Mouse (Mus musculus) adrenal gland, adult 18-20 months (tissue): ENCODE measurements at regions not wholly inside any gene's neighbourhood (a gene's known extent, or its start where the extent isn't known, plus 50 kb on each side); places are given as distances from the start of the nearest gene placed in this dataset.

Experiments used
- DNase-seq, 2 experiments: peaks; one replicate each; pipeline ENCODE4 v3.0.0; 2021 to 2022; ENCODE audit warnings: low spot score in 2 of 2

DNA sequence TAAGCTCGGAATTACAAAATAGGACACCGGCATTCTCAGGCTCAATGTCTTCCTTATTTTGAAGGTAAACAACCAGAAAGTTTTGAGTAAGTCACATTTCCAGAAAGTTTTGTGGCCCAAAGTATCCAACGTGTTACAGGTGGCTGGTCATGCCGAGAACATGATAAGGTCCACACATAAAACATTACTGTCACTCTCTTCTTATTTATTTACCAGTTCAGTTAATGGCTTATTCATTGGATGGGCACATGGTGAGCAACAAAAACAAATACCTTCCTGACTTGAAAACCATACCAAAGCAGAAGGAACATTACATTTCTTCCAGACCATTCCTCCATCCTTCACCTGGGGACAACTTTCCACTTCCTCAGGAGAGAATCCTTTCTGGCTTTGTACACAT is 345.5 kb upstream of the Arid1b start:
- DNase-seq: no peak

- DNase-seq: no peak
Measured at GRCm38 (mm10) chr17:4654221-4654620, 339.9 kb upstream of the Arid1b start.

DNA sequence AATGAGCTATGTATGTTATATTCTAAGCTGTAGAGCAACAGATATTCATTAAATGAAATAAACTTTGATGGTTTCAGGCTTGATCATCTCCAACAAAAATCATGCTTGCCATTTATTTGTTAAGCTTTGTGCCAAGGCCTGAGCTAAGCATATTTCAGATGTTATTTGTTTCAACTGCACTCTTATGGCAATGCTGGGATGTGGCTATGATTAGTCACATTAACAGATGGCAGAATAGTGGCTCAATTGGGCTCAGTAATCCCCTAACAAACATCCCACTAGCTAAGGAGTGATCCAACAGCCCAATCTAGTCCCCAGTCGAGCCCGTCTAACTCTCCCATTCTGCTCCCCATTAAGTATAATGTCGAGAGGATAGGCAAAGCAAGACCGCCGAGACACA is 332.1 kb upstream of the Arid1b start:
- no peak for DNase-seq

DNA sequence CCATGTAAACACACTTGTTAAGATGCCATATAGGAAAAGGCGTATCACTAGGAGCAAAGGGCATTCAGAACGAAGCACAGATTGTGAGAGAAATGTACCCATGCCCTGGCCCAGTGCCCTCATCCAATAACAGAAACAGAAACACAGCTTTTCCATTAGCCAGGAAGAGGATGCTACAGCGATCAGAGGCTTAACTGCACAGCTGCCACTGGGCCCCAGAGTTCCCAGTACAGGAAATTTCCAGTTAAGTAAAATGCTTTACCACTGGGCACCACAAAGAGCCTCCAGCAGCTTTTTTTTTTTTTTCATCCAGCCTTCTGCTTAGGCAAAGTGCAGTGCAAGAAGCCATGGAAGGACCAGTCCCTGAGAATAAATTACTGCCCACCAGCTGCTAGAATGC is 325.6 kb upstream of the Arid1b start:
- DNase-seq: no peak

- no peak for DNase-seq
Measured at GRCm38 (mm10) chr17:4673271-4673670, 320.9 kb upstream of the Arid1b start.

GRCm38 (mm10) chr17:4706421-4706820 is 287.7 kb upstream of the Arid1b start:
- DNase-seq: no peak

DNA sequence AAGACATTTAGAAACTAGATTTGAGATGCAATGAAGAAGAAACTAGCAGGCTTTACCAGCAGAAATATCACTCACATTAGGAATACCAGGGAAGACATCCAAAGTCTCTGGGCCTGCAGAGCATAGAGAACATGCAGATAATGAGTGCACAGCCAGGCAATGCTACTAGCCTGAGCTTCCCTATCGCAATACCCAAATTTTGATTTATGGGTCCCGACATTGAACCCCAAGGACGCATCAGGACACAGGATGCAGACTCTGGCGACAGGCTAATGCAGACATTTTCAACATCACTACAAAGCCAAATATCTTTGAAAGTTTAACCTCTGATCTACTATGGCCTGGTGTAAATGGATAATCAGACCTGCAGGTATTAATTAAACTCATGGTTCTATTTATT is 273.1 kb upstream of the Arid1b start:
- DNase-seq: peak in 1 of 2 experiments; percentile 5

DNA sequence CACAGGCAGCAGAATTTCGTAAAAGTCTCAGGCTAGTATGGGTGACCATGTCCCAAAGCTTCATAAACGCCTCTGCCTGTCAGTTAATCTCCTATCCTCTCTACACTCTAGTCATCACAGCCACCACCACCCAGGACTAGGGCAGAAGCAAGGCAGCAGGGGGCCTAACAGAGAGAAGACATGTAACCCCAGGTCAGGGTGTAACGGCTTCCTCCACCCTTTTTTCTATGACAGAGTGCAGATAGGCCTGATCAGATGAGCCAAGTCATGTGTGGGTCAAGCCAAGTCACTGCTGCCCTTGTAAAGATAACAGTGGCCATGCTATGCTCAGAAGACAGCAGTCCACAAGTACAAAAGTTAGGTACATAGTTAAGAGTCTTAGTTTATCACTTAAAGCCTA is 270.1 kb upstream of the Arid1b start:
- no peak for DNase-seq

DNA sequence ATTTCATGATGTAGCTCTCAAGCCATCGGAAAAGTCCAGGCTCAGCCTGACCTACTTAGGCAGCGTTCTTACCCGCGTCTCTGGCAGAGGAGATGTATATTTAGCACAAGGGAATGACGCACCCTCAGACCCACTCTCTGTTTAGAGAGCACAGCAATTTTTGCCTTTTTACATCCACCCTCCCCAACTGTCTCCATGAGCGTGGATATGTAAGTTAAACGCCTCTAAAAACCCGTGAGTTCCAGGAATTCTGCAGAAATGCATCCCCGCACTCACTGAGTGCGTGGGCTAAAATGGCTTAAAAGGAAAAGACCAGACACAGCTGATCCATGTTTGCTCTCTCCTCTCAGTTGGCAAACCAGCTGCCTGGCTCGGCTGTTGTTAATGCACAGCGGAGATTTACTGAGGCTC is 267.8 kb upstream of the Arid1b start:
- DNase-seq: no peak

DNA sequence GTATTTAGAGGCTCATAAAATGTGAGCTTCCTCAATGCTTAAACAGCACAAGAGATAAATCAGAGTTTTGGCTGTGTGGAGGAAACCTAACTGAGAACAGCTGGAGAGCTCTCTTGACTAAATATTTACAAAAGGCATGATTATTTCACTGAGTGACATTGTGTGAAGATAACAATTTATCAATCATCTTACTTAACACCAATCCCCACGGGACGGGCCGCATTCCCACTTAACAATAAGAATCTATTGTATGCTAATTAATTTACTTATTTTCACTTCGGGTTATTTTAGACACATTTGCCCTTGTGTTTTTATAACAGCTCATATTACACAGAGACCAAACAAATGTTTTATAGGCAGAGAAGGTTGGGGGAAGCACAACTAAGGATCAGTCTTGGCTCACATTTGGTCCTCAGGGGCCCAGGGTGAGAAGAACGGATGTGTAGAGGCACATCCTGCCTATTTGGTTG is 259.7 kb upstream of the Arid1b start:
- no peak for DNase-seq

GRCm38 (mm10) chr17:4735185-4735584 is 258.9 kb upstream of the Arid1b start:
- no peak for DNase-seq

GRCm38 (mm10) chr17:4736689-4737088 is 257.4 kb upstream of the Arid1b start:
- no peak for DNase-seq

- DNase-seq: no peak
Measured at GRCm38 (mm10) chr17:4738717-4739485, 255.2 kb upstream of the Arid1b start.

DNA sequence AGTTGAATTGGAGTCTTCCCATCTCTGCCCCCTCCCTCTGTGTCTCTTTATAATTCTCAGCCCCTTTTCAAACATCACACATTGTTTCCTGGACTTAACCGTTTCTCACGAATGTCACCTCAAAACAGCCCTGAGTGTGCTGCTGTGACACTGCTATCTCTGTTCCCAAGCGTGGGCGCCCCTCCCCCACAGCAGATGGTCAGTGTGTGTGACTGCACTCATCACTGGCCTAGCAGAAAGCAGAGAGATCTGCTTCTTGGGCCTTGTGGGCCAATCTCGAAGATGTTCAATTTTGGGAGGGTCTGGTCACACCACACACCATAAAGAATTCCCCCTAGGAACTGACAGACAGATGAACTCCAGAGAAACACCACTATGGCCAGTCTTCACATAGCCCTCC is 253.3 kb upstream of the Arid1b start:
- DNase-seq: no peak

DNA sequence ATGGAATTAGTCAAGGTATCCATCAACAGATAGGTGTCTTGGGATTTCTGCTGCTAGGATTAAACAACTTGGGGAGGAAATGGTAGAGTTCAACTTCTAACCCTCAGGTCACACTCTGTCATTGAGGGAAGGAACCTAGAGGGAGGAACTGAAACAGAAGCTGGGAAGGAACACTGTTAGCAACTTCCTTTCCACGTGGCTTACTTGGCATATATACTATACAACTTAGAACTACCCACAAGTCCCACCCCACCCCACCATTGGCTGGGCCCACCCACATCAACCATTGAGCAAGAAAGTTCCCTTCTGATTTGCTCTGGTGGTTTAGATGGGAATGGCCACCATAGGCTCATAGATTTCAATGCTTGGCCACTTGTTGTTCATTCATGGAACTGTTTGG is 251.8 kb upstream of the Arid1b start:
- no peak for DNase-seq

DNA sequence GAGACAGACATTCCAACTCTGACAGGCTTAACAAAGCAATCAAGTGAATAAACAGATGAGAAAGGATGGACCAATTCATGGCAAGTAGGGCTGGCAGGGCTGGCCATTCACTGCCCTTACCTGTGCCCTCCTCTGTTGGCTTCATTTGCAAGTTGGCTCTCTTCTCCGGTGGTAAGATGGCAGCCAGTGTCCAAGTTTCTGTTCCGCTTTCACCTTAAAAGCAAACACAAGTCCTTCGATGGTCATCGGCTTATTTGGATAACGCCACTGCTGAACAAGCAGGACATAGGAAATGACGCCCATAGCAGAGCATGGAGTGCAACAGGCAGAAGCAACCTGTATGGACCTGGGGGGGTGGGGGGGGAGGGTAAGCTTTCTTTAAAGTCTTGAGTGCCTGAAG is 231.2 kb upstream of the Arid1b start:
- DNase-seq: no peak

- no peak for DNase-seq
Measured at GRCm38 (mm10) chr17:4765723-4766122, 228.4 kb upstream of the Arid1b start.

DNA sequence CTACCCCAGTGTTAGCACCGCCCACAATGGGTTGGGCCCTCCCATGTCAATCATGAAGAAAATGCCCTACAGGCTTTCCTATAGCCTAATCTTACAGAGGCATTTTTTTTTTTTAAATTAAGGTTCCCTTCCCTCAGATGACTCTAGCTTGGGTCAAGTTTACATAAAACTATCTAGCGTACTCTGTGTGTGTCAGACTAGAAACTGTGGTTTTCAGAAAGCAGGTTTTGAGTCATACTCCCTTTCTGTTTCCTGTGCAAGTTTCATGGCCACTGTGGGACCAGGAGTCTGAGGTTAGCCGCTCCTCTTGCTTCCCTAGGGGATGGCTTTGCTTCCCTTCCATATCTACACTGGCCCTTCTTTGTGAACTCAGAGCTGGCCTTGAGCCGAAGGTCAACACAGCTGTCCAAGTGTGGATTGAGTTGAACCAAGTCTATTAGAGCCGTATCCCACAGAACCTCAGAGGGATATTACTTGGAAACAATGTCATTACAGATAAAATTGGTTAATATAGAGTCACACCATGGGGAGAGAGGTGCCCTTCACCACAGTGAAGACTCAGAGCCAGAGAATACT is 226.1 kb upstream of the Arid1b start:
- no peak for DNase-seq

DNA sequence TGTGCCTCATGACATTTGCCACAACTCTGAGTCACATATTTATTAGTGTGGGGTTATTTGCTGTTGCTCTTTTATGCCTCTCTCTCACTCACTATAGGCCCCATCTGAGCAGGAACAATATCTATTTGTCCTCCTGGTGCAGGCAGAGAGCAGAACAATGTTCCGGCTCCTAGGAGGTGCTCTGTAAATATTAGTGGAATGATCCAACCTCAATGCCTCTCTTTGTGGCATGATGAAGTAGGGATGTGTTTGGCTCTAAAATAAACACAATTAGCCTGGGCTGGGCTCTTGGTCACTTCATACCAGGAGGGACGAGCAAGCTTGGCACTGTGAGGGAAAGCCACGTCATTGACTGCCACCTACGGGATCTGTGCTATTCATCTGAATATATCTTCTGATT is 224.8 kb upstream of the Arid1b start:
- no peak for DNase-seq

- DNase-seq: no peak
Measured at GRCm38 (mm10) chr17:4770052-4770451, 224.1 kb upstream of the Arid1b start.

- DNase-seq: peak; percentile 79 to 82
Measured at GRCm38 (mm10) chr17:4778161-4778560, 216.0 kb upstream of the Arid1b start.

DNA sequence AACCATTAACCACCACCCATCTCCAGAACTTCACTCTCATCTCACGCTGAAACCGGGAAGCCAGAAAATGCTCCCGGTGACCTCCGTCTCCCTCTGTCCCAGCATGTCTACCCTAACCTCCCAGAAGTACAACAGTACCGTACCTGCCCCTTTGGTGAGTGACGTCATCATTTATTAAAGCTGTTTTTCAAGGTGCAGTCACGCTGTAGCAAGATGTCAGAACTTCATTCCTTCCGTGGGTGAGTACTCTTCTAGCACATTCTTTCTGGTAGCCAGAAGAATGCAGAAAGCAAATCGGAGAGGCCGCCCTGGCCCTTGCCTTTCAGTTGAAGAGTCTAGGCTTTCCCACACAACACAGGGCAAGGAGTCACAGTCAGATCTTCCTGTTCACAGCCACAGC is 215.1 kb upstream of the Arid1b start:
- no peak for DNase-seq

DNA sequence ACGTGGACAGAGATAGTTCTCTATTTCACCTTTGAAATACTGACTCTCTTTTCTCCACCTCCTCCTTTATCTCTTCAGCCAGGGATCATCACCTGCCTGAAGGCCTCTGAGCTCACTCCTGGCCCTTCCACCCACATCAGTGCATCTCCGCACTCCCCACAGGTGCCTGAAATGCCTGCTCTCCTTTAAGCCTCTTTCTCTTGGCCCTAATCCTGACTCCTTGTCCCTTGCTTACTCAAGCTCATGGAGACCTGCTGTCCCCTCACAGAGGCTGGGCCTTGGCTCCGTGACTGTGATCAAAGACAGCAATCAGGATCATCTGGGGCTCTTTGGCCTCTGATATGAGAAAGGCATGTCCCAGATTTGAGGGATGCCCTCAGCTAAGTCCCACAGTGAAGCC is 212.5 kb upstream of the Arid1b start:
- DNase-seq: no peak
